Mouse (Mus musculus) lung, postnatal 0 days (tissue): ENCODE measurements around the gene Gm27021.

Experiments used
- CTCF ChIP-seq: IDR thresholded peaks from 2 replicates; pipeline ENCODE4 v1.5.1; 2016; ENCODE audit warnings: antibody characterized with exemption, mild to moderate bottlenecking
- EP300 ChIP-seq: IDR thresholded peaks from 2 replicates; pipeline ENCODE4 v1.6.1; 2016; ENCODE audit warnings: antibody characterized with exemption, mild to moderate bottlenecking, control low read depth

- no peak for TF ChIP-seq CTCF
- TF ChIP-seq EP300, result no peak
Measured at GRCm38 (mm10) chr8:120571561-120571960, 96.3 kb downstream of the Gm27021 start.
